Mouse (Mus musculus) left cerebral cortex, adult 8-10 months (tissue): Measurements from ENCODE around the gene Spata5. TPM values are rescaled to one million over a fixed set of nuclear protein-coding genes. Genes with fewer than 3 reads are reported as not detected.

ENCODE experiments used
- DNase-seq, 2 experiments: peaks; one replicate each; pipeline ENCODE4 v3.0.0; 2022; ENCODE audit warnings: low spot score in 2 of 2
- total RNA-seq, 4 experiments: library from RNA; stranded (reverse); gene quantifications; 2 replicates each; pipeline ENCODE4 v1.2.4; 2022

Spata5 gene
- total RNA-seq, 4 experiments from 2014 or later, result 23.0 to 30.8 (median 28.4) TPM

GRCm38 (mm10) chr3:37614878-37615650 lies 195.4 kb downstream of the Spata5 start:
- DNase-seq, result no peak

GRCm38 (mm10) chr3:37616586-37617547 lies 197.2 kb downstream of the Spata5 start:
- no peak for DNase-seq

Other genes starting within 250 kb of the Spata5 start
- under 1 TPM in 3 of 4 experiments, not detected in 1; 0.11 to 0.54 (median 0.12) TPM for gene Il21, start 187.3 kb upstream of the Spata5 start, total RNA-seq
- gene Bbs12, start 107.3 kb upstream of the Spata5 start, total RNA-seq, result 1 to 10 TPM; 4.1 to 5.2 (median 4.4) TPM
- gene Cetn4, start 107.2 kb upstream of the Spata5 start, total RNA-seq, result 10 to 100 TPM; 12.1 to 12.7 (median 12.4) TPM
- 1 to 10 TPM; 5.5 to 8.1 (median 6.7) TPM for gene Fgf2, start 71.5 kb upstream of the Spata5 start, total RNA-seq
- gene Nudt6, start 315 bp downstream of the Spata5 start, total RNA-seq, result 1 to 10 TPM; 5.7 to 7.7 (median 6.7) TPM
- 10 to 100 TPM in 1 of 4 experiments, 1 to 10 TPM in 3; 7.8 to 10.6 (median 8.8) TPM for gene Spry1, start 220.1 kb downstream of the Spata5 start, total RNA-seq